Mouse (Mus musculus) heart, embryonic 11.5 days (tissue): Measurements from ENCODE around the gene Art3. TPM values are rescaled to one million over a fixed set of nuclear protein-coding genes. Genes with fewer than 3 reads are reported as not detected.

Experiments
- ATAC-seq: fragments of 200-750 bp; cut with Nextera tagmentation; replicated peaks from 2 replicates; pipeline ENCODE4 v1.8.0; 2017; ENCODE audit warnings: moderate library complexity; ENCODE audit not compliant: insufficient number of reproducible peaks, low FRiP score, low TSS enrichment
- H3K27ac ChIP-seq: fragments of 300-500 bp; sonication (generic); 2 replicates; pipeline ENCODE4 v1.5.1; 2014; ENCODE audit warnings: mild to moderate bottlenecking, low read depth, low read length
- H3K27me3 ChIP-seq: fragments of 300-500 bp; sonication (generic); 2 replicates; pipeline ENCODE4 v1.6.1; 2014; ENCODE audit warnings: mild to moderate bottlenecking, low read length, mixed read lengths; ENCODE audit not compliant: control insufficient read depth, insufficient read depth
- H3K36me3 ChIP-seq: fragments of 300-500 bp; sonication (generic); 2 replicates; pipeline ENCODE4 v1.6.1; 2014; ENCODE audit warnings: mild to moderate bottlenecking, low read length, moderate library complexity, mixed read lengths; ENCODE audit not compliant: control insufficient read depth, insufficient read depth
- H3K4me1 ChIP-seq: fragments of 300-500 bp; sonication (generic); 2 replicates; pipeline ENCODE4 v1.6.1; 2014; ENCODE audit warnings: low read length; ENCODE audit not compliant: control insufficient read depth, insufficient read depth
- H3K4me2 ChIP-seq: fragments of 300-500 bp; sonication (generic); 2 replicates; pipeline ENCODE4 v1.6.1; 2014; ENCODE audit warnings: mild to moderate bottlenecking, moderate library complexity
- H3K4me3 ChIP-seq: fragments of 300-500 bp; sonication (generic); 2 replicates; pipeline ENCODE4 v1.5.1; 2014; ENCODE audit warnings: low read depth, low read length
- H3K9ac ChIP-seq: fragments of 300-500 bp; sonication (generic); 2 replicates; pipeline ENCODE4 v1.6.1; 2014; ENCODE audit warnings: mild to moderate bottlenecking, low read depth, low read length, moderate library complexity
- H3K9me3 ChIP-seq: fragments of 300-500 bp; sonication (generic); replicated peaks from 2 replicates; pipeline ENCODE4 v1.6.1; 2016; ENCODE audit warnings: low read length; ENCODE audit not compliant: control insufficient read depth
- WGBS: fragments of 180-500 bp; shearing (Covaris S2); extraction: QIAGEN DNeasy Blood & Tissue Kit; methylation state at CpG from one replicate; pipeline ENCODE4 v1.1.7; 2014; ENCODE audit not compliant: insufficient replicate concordance; 5-methylcytosine and 5-hydroxymethylcytosine counted together
- polyA plus RNA-seq: library from polyadenylated mRNA; unstranded; fragments of >200 nt; fragmentation: Nextera tagmentation; extraction: Ambion mirVana; gene quantifications from 2 replicates; pipeline ENCODE4 v1.2.1, GENCODE M21; 2014

Gene Art3
- polyA plus RNA-seq, 1 experiment from 2014 or later, result 37.6 TPM

DNA sequence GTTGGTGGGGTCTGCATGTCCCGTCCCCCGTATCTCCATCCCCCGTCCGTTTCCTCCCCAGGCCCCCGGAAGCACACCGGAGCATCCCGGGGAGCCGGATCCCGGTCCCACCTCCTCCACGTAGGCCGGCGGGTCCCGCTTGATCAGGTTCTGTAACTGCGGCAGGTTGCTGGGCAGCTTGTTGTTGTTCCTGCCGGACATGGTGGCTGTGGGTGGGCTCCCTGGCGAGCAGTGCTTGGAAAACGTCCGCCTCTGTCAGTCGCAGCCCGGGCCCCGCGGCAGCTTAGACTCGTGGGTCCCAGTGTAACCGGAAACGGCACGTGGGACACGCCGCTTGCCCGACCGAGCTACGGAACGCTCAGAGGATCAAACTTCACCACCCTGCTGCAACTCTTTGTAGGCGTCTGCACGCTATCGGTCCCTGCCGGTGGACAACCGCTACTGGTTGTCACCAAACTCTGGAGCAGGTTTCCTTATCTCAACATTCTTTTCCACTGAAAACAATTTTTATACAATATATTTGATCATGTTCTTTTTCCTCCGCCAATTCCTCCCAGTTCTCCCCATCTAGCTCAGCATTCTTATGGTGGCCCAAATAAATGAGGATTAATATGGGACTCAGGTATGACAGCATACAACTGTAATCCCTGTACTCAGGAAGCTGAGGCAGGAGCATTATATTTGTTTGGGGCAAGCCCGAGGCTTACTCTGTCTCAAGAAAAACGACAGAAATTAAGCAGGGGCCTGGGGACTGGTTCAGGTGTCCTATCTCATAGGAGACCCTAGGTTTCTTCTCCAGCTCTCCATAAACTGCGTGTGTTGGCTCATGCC lies 21.7 kb upstream of the Art3 start, which contains the start of gene Sdad1:
Sdad1 (minus strand) TSS at position 799 of the 831 bp plus-strand sequence.
- Histone ChIP-seq H3K36me3 (no peaks in the 10 kb centered on the region), H3K4me3 (peak within 1 kb of the TSS; percentile 94), H3K9ac (peak within 1 kb of the TSS; percentile 90), H3K9me3 (no peaks in the 10 kb centered on the region), H3K4me1 (peaks cover 8% of the 10 kb centered on the region), H3K27me3 (no peaks in the 10 kb centered on the region), H3K4me2 (peak within 1 kb of the TSS; percentile 86), H3K27ac (peak within 1 kb of the TSS; percentile 37)
- WGBS, result 2% methylated on average over 41 of the region's 41 CpGs
- peak; percentile 90 for ATAC-seq

DNA sequence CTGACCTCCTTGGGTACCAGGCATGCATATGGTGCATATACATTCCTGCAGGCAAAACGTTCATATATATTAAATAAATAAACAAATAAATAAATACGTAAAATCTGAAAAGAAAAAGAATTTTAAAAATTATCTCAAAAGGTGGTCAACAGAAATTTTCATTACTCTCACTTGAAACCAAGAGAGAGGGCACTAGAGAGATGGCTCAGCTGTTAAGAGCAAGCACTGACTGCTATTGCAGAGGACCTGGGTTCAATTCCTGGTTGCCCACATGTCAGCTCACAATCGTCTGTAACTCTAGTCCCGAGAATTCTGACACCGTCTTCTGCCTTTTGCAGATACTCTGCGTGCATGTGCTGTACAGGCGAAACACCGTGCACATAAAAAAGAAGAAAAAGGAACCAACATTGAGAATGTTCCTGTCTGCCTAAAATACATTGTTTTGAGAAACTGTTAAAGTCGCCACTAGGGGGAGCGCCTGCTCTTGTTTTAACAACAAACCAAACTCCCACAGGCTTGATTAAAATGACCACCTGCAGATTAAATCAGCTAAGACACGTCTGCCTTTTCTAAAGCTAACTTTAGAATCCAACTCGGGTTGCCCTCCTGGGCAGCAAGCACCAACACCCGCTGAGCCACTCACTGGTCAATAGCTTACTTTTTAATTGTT lies 19.4 kb upstream of the Art3 start:
- Histone ChIP-seq H3K4me1 (peaks cover 8% of the 10 kb centered on the region), H3K4me3 (no peak overlapping the region), H3K9me3 (no peaks in the 10 kb centered on the region), H3K27ac (no peak overlapping the region), H3K36me3 (no peaks in the 10 kb centered on the region), H3K27me3 (no peaks in the 10 kb centered on the region), H3K9ac (no peak overlapping the region), H3K4me2 (no peak overlapping the region)
- ATAC-seq, result no peak
- 14% methylated on average over 13 of the region's 13 CpGs for WGBS

DNA sequence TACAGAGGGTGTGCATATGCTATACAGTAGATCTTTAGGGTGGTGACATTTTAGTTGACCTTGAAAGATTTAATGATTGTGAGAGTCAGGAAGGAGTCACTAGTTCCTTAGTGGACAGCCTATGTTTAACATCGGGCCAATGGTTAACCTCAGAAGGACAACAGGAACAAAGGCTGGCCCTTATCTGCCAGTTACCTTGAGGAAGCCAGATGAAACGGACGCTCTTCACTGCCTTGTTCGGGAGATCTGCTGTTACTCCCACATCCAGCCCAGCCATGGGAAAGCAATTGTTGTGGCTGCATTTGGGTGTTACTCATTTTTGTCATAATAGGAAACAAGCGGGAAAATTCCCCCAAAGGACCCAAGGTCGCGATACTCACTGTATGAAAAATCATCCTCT lies 17.9 kb upstream of the Art3 start:
- H3K27ac ChIP-seq, result no peak overlapping the region
- no peaks in the 10 kb centered on the region for H3K36me3 ChIP-seq
- peaks cover 6% of the 10 kb centered on the region for H3K4me1 ChIP-seq
- WGBS, result 51% methylated on average over 7 of the region's 7 CpGs
- ATAC-seq, result no peak
- no peak overlapping the region for H3K4me2 ChIP-seq
- H3K4me3 ChIP-seq, result no peak overlapping the region
- no peaks in the 10 kb centered on the region for H3K27me3 ChIP-seq
- H3K9me3 ChIP-seq, result no peaks in the 10 kb centered on the region
- H3K9ac ChIP-seq, result no peak overlapping the region

DNA sequence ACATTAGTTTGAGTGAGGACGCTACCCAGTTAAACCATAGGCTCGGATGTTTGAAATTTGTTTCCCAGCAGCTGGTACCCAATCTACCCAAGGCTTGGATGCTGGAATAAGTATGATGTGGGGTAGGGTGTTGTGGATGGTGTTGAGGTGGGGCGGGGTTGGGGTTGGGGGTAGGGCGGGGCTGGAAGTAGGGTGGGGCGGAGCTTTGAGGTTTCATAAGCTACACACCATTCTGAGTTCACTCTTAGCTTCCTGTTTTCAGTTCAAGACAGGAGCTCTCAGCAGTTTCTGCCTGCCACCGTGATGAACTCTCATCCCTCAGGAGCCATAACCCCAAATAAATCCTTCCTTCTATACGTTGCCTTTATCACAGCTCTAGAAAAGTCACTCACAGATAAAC lies 13.5 kb upstream of the Art3 start:
- Histone ChIP-seq H3K27ac (no peak overlapping the region), H3K4me2 (no peak overlapping the region), H3K27me3 (no peaks in the 10 kb centered on the region), H3K9ac (no peak overlapping the region), H3K4me1 (no peaks in the 10 kb centered on the region), H3K9me3 (no peaks in the 10 kb centered on the region), H3K4me3 (no peak overlapping the region), H3K36me3 (no peaks in the 10 kb centered on the region)
- ATAC-seq, result no peak
- 75% methylated on average over 7 of the region's 7 CpGs for WGBS

DNA sequence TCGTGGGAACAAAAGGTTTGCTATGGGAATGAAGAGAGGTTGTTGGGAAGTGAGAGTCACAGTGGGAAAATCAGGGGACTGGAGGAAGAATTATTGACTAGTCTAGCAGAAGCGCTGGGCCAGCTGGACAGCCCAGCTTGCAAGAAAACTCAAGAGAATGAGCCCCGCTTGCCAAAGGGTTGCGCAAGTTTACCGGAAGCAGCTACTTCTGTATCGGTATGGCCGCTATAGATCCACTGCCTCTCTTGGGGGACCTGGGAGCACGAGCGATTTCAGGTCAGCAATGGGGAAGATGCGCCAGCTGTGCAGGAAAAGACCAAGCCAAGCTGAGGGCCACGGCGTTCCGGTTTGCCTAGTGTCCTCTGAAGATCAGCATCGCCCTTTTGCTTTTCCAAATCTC lies 13.0 kb upstream of the Art3 start:
- Histone ChIP-seq H3K27ac (no peak overlapping the region), H3K36me3 (no peaks in the 10 kb centered on the region), H3K9me3 (no peaks in the 10 kb centered on the region), H3K4me3 (no peak overlapping the region), H3K4me2 (no peak overlapping the region), H3K27me3 (no peaks in the 10 kb centered on the region), H3K9ac (no peak overlapping the region), H3K4me1 (no peaks in the 10 kb centered on the region)
- ATAC-seq, result no peak
- 83% methylated on average over 14 of the region's 14 CpGs for WGBS

DNA sequence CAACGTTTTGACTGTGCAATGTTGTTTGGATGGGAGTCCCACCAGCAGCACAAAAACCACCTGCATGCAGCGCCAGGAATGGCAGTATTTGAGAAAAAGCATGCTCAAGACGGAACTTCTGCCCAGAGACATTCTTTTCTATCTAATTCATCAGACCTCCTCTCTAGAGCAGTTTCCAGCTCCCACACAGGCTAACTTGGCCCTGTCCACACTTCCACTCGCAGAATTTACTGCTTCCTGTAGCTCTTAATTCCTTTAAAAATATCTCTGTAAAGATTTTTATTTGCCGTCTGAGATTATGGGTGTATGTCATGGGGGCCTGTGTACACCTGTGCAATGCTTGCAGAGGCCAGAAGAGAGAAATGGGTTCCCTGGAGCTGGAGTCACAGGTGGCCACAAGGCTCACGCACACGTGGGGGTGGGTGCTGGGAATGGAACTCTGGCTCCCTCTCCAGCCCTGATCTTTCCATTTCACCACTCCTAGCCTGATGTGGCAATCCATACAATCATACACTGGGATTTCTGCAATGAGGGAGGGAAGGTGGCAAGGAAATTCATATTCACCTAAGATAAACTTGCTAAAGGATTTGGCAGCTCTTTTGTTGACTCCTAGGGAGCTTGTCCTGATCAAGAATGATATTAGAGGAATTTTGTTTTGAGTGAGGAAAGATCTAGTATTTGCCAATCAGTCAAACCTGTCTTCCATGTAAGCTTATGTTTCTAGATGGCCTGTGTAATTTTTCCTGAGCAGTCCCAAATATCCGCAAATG lies 9.8 kb upstream of the Art3 start:
- 62% methylated on average over 8 of the region's 8 CpGs for WGBS
- Histone ChIP-seq H3K27me3 (no peaks in the 10 kb centered on the region), H3K36me3 (no peaks in the 10 kb centered on the region), H3K9ac (no peak overlapping the region), H3K4me2 (no peak overlapping the region), H3K4me1 (no peaks in the 10 kb centered on the region), H3K4me3 (no peak overlapping the region), H3K27ac (no peak overlapping the region), H3K9me3 (no peaks in the 10 kb centered on the region)
- no peak for ATAC-seq

DNA sequence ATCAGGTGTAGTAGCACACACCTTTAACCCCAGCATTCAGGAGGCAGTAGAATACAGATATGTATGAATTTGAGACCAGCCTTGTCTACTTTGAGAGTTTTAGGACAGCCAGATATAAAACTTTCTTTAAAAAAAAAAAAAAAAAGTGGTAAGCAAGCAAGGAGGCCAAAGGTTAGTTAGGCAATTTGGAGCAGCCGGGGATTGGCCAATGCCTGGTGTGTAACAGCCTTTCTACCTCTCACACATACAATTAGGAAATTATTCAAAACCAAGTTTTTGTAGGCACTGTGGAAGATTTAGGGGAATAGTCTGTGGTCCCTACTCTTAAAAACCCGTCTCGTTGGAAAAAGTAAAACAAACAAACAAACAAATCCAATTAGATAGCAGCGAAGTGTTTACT lies 9.0 kb upstream of the Art3 start:
- Histone ChIP-seq H3K9ac (no peak overlapping the region), H3K27ac (no peak overlapping the region), H3K27me3 (no peaks in the 10 kb centered on the region), H3K9me3 (no peaks in the 10 kb centered on the region), H3K36me3 (no peaks in the 10 kb centered on the region), H3K4me3 (no peak overlapping the region), H3K4me2 (no peak overlapping the region), H3K4me1 (no peaks in the 10 kb centered on the region)
- ATAC-seq, result no peak
- 77% methylated on average over 4 of the region's 4 CpGs for WGBS

DNA sequence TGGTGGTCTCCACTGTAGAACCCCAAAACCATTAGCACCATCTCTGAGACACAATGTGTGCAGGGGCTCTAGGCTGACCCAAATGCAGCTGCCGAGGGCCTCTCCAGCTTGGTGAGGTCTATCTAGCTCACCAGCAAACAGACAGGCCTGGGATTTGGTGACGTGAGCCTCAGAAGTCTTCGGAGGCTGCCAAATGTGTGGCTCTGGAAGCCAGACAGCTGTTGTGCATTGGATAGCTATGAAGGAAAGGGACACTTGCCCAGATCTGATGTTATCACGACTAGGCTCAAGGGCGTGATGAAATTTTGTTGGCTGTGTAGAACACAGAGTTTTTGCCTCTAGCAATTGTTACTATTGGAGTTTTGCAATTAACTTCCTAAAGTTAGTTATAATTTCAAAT lies 8.4 kb upstream of the Art3 start:
- no peak for ATAC-seq
- WGBS, result 56% methylated on average over 5 of the region's 5 CpGs
- no peaks in the 10 kb centered on the region for H3K4me1 ChIP-seq
- no peak overlapping the region for H3K4me3 ChIP-seq
- H3K4me2 ChIP-seq, result no peak overlapping the region
- no peaks in the 10 kb centered on the region for H3K27me3 ChIP-seq
- H3K36me3 ChIP-seq, result no peaks in the 10 kb centered on the region
- H3K27ac ChIP-seq, result no peak overlapping the region
- no peaks in the 10 kb centered on the region for H3K9me3 ChIP-seq
- H3K9ac ChIP-seq, result no peak overlapping the region
